Mouse (Mus musculus) stomach, postnatal 0 days (tissue): Measurements from ENCODE around the gene Pik3cg. TPM values are rescaled to one million over a fixed set of nuclear protein-coding genes. Genes with fewer than 3 reads are reported as not detected.
A peak's percentile ranks its signal among the peaks of the same experiment; 100 is the strongest.

ENCODE experiments used
- ATAC-seq: fragments of 200-750 bp; cut with Nextera tagmentation; 2 replicates; pipeline ENCODE4 v1.8.0; 2017; ENCODE audit not compliant: low FRiP score, low TSS enrichment
- DNase-seq: peaks from one replicate; pipeline ENCODE4 v3.0.0-alpha.2; 2016; ENCODE audit warnings: low spot score
- H3K27ac ChIP-seq: fragments of 300-500 bp; sonication (generic); replicated peaks from 2 replicates; pipeline ENCODE4 v1.5.1; 2014; ENCODE audit warnings: mild to moderate bottlenecking, control low read depth
- H3K27me3 ChIP-seq: fragments of 300-500 bp; sonication (generic); 2 replicates; pipeline ENCODE4 v1.6.1; 2014; ENCODE audit warnings: low read length; ENCODE audit not compliant: control insufficient read depth, insufficient read depth
- H3K36me3 ChIP-seq: fragments of 300-500 bp; sonication (generic); 2 replicates; pipeline ENCODE4 v1.6.1; 2014; ENCODE audit warnings: low read length, mixed read lengths; ENCODE audit not compliant: control insufficient read depth, insufficient read depth
- H3K4me1 ChIP-seq: fragments of 300-500 bp; sonication (generic); replicated peaks from 2 replicates; pipeline ENCODE4 v1.6.1; 2014; ENCODE audit warnings: antibody characterized with exemption; ENCODE audit not compliant: control insufficient read depth, insufficient read depth
- H3K4me2 ChIP-seq: fragments of 300-500 bp; sonication (generic); replicated peaks from 2 replicates; pipeline ENCODE4 v1.6.1; 2014; ENCODE audit warnings: low read depth, mild to moderate bottlenecking, control low read depth, moderate library complexity
- H3K4me3 ChIP-seq: fragments of 300-500 bp; sonication (generic); 2 replicates; pipeline ENCODE4 v1.5.1; 2014; ENCODE audit warnings: low read depth, low read length, control low read depth
- H3K9ac ChIP-seq: fragments of 300-500 bp; sonication (generic); 2 replicates; pipeline ENCODE4 v1.6.1; 2014; ENCODE audit warnings: mild to moderate bottlenecking, low read length, control low read depth, mixed read lengths
- H3K9me3 ChIP-seq: fragments of 300-500 bp; sonication (generic); 2 replicates; pipeline ENCODE4 v1.6.1; 2016; ENCODE audit warnings: low read length; ENCODE audit not compliant: control insufficient read depth
- CTCF ChIP-seq: IDR thresholded peaks from 2 replicates; pipeline ENCODE4 v1.5.1; 2016; ENCODE audit warnings: antibody characterized with exemption, low read depth, mild to moderate bottlenecking, moderate library complexity
- EP300 ChIP-seq: optimal IDR thresholded peaks from 2 replicates; pipeline ENCODE3; 2016; ENCODE audit warnings: antibody characterized with exemption
- WGBS: fragments of 180-500 bp; shearing (Covaris S2); extraction: QIAGEN DNeasy Blood & Tissue Kit; methylation state at CpG from one replicate; pipeline ENCODE4 v1.1.7; 2014; 5-methylcytosine and 5-hydroxymethylcytosine counted together
- polyA plus RNA-seq: library from polyadenylated mRNA; unstranded; fragments of >200 nt; fragmentation: Nextera tagmentation; extraction: Ambion mirVana; gene quantifications from 2 replicates; pipeline ENCODE4 v1.2.1, GENCODE M21; 2015

Pik3cg gene
- polyA plus RNA-seq, 1 experiment from 2014 or later, result 1.6 TPM

DNA sequence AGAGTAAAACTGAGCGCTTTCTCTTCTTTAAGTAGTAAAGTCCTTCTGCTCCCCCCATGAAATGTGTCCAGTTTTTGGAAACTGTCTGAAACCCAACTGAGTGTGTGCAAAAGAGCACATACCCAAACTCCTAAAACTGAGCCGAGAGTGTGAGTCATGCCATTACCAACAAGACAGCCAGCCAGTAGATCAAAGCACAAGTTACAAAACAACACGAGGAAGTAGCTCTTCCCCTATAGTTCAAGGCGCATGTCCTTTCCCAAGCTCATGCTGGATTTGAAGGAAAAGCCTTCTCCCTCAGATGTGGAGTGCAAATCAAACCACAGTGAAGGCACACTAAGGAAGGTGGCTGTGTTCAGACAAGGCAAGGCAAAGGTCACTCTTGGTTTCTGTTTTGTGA, 17.5 kb downstream of the Pik3cg start:
- H3K36me3 ChIP-seq, result no peaks in the 10 kb centered on the region
- 76% methylated on average over 4 of the region's 4 CpGs for WGBS
- H3K4me3 ChIP-seq, result no peak overlapping the region
- no peak overlapping the region for H3K4me2 ChIP-seq
- no peak overlapping the region for H3K27ac ChIP-seq
- no peak for ATAC-seq
- no peaks in the 10 kb centered on the region for H3K27me3 ChIP-seq
- DNase-seq, result no peak
- TF ChIP-seq EP300, result no peak
- no peak for TF ChIP-seq CTCF
- H3K9me3 ChIP-seq, result no peaks in the 10 kb centered on the region
- no peaks in the 10 kb centered on the region for H3K4me1 ChIP-seq
- no peak overlapping the region for H3K9ac ChIP-seq

DNA sequence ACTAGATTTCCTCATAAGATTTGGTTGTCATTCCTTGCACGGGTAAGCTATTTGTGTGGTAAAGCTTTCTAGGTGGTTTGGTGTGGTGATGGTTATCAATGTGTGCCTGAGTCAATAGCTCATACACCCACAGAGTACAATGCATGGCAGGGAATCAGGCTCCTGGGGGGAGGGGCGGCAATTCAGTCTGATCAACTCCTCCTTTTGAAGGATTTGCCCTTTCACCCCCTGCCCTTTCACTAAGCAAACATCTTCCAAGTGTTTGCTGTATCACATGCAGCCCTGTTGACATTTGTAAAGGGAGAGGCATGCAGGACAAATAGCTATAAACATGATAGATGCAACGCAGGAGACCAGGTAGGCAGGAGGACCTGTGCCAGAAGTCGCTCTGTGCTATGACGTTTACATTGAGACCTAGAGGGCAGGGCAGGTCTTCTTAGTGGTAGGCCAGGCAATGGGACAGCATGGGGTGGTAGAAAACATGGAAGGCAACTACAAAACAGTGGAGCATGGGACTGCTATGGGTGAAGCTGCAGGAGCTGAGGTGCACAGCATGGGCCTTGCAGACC, 20.7 kb downstream of the Pik3cg start:
- DNase-seq (peak; percentile 52), ATAC-seq (peak; percentile 70)
- Histone ChIP-seq H3K4me3 (no peak overlapping the region), H3K4me2 (no peak overlapping the region), H3K9ac (no peak overlapping the region), H3K36me3 (no peaks in the 10 kb centered on the region), H3K27ac (no peak overlapping the region), H3K27me3 (no peaks in the 10 kb centered on the region), H3K9me3 (no peaks in the 10 kb centered on the region), H3K4me1 (no peaks in the 10 kb centered on the region)
- no peak for TF ChIP-seq CTCF
- no peak for TF ChIP-seq EP300
- 39% methylated on average over 5 of the region's 5 CpGs for WGBS

DNA sequence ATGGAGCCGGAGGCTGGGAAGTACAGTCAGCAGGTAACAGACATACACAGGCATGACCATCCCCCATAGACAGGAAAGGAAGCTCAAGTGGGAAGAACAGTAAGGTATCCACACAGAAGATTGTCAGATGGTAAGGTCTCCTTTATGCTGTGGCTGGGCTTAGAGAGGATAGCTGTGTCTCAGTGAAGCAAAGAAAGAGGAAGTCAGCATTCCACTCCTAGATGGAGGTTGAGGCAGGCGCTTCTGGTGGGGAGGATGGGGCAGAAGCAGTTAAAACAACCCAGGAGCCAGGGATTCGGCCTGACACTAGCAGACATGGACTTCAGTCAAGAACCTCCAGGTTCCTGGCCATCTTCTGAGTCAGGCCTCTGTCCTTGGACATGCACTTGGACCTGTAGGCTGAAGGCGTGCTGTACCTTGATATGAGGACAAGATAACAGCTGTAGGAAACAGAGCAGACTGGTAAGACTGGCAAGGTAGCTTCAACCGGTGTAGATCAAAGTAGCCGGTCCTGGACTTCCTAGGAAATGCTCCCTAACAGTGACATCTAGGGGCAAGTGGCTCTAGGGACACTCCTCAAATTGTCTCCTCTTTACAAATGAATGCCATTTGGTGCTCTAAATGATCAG, 21.7 kb downstream of the Pik3cg start:
- H3K4me2 ChIP-seq, result no peak overlapping the region

DNA sequence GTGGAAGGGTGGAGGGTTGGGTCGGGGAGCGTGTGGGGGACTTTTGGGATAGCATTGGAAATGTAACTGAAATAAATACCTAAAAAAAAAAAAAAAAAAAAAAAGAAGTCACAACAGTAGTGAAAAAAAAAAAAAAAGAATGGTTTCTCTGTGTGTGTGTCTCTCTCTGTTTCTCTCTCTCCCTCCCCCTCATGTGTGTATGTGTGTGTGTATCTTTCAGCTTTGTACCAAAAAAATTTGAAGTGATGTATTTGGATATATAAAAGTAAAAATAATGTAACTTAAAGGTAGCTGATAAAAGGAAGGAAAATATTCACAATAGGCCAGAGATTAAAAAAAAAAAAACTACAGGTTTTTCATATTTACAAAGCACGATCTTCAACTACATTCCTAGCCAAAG, 23.6 kb downstream of the Pik3cg start:
- H3K27ac ChIP-seq, result no peak overlapping the region
- no peaks in the 10 kb centered on the region for H3K36me3 ChIP-seq
- no peak overlapping the region for H3K4me2 ChIP-seq
- 92% methylated on average over 3 of the region's 3 CpGs for WGBS
- no peaks in the 10 kb centered on the region for H3K9me3 ChIP-seq
- H3K9ac ChIP-seq, result no peak overlapping the region
- no peaks in the 10 kb centered on the region for H3K27me3 ChIP-seq
- ATAC-seq, result no peak
- no peak for TF ChIP-seq EP300
- no peak for TF ChIP-seq CTCF
- no peak overlapping the region for H3K4me3 ChIP-seq
- no peak for DNase-seq
- H3K4me1 ChIP-seq, result no peaks in the 10 kb centered on the region

More for the DNA sequence above, 21.7 kb downstream of the Pik3cg start:
- DNase-seq, result no peak
- no peaks in the 10 kb centered on the region for H3K36me3 ChIP-seq
- H3K9me3 ChIP-seq, result no peaks in the 10 kb centered on the region
- no peaks in the 10 kb centered on the region for H3K27me3 ChIP-seq
- H3K4me3 ChIP-seq, result no peak overlapping the region
- TF ChIP-seq CTCF, result peak; percentile 31
- TF ChIP-seq EP300, result no peak
- no peaks in the 10 kb centered on the region for H3K4me1 ChIP-seq
- 0 out of 2 replicates have a peak, but pooled peaks have one; percentile 55 for ATAC-seq
- WGBS, result 73% methylated on average over 6 of the region's 6 CpGs
- H3K9ac ChIP-seq, result no peak overlapping the region
- no peak overlapping the region for H3K27ac ChIP-seq

DNA sequence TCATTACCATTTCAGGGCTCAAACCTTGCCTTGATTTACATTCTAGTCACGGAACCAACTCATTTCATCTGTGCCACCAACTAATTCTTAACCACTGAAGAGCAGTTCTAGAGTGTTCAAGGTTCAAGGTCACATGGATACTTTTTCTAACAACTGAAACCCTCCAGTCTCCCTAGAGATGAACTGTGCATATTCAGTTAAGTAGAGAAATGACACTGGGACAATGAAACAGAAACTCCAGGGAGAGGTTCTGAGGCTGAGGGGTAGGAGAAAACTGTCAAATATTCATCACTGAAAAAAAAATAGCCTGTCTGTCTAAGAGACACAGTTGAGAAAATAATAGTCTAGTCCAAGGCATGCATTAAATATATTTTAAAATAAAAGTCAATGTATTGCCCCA, 24.9 kb downstream of the Pik3cg start:
- H3K4me2 ChIP-seq, result no peak overlapping the region

DNA sequence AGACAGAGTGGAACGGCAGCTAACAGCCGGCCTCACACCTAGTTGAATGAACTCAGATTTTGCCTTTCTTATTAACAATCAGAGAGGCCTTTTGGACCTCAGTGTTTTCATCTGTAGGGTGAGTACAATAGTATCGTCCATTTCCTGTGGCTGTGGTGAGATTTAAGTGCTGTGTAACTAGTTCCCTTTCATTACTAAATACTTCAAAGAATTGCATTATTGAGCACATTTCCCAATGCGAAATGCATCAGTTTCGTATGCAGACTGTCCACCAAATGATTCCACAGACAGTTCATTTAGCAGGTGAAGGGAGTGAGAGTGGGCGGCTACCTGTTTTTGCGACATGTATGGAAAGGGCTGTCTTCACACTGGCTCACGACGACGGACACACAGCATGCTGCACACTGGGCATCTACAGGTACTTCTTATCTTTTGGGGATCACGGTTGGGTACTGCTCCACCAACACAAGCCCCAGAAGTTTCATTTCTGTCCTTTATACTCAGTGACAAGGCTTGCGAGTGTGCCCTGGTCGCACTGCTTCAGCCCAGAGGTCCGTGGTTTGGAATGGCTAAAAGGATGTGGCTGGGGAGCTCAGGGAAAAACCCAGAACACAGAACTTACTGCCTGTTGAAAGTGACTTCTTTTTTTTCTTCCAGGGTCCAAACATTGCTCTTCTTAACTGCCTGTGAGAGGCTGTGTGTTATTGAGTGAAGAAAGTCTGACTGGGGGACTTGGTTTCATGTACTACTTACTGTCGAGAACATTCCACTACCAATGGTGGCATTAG, 25.6 kb downstream of the Pik3cg start:
- H3K4me1 ChIP-seq, result no peaks in the 10 kb centered on the region
- H3K9me3 ChIP-seq, result no peaks in the 10 kb centered on the region
- ATAC-seq (no peak), DNase-seq (no peak)
- WGBS, result 88% methylated on average over 15 of the region's 15 CpGs
- H3K27me3 ChIP-seq, result no peaks in the 10 kb centered on the region
- no peak overlapping the region for H3K4me3 ChIP-seq
- H3K36me3 ChIP-seq, result no peaks in the 10 kb centered on the region
- no peak for TF ChIP-seq EP300
- no peak for TF ChIP-seq CTCF
- no peak overlapping the region for H3K4me2 ChIP-seq
- H3K9ac ChIP-seq, result no peak overlapping the region
- H3K27ac ChIP-seq, result no peak overlapping the region

More for the DNA sequence above, 24.9 kb downstream of the Pik3cg start:
- no peaks in the 10 kb centered on the region for H3K36me3 ChIP-seq
- TF ChIP-seq EP300, result no peak
- TF ChIP-seq CTCF, result no peak
- no peak overlapping the region for H3K4me3 ChIP-seq
- WGBS, result 83% methylated on average over 1 of the region's 1 CpGs
- no peak for ATAC-seq
- H3K9ac ChIP-seq, result no peak overlapping the region
- H3K4me1 ChIP-seq, result no peaks in the 10 kb centered on the region
- H3K27me3 ChIP-seq, result no peaks in the 10 kb centered on the region
- H3K27ac ChIP-seq, result no peak overlapping the region
- DNase-seq, result no peak
- H3K9me3 ChIP-seq, result no peaks in the 10 kb centered on the region
